Mouse (Mus musculus): ENCODE results near the gene Tecpr2. TPM values are rescaled to one million over a fixed set of nuclear protein-coding genes. Genes with fewer than 3 reads are reported as not detected.
A peak's percentile ranks its signal among the peaks of the same experiment; 100 is the strongest.
"Not testable (repeated sequence)": the region's sequence is repeated elsewhere in the genome, so short reads cannot be mapped to it uniquely, and the experiment has no call there.

Tecpr2 gene
- polyA plus RNA-seq, 1 experiment, result 35.3 TPM

GRCm38 (mm10) chr12:110846191-110846765 is 42.8 kb upstream of the Tecpr2 start:
- Histone ChIP-seq H3K27ac (ENCODE audit: insufficient read depth, low read length) (no peak overlapping the region), H3K4me1 (ENCODE audit: control insufficient read depth, insufficient read depth, low read length) (no peaks in the 10 kb centered on the region), H3K4me3 (ENCODE audit: insufficient read depth, low read length) (no peak overlapping the region)
- no peak for TF ChIP-seq POLR2A (IDR thresholded peaks at IDR 0.05; ENCODE audit: extremely low read depth, insufficient read depth, low read length)
- TF ChIP-seq CTCF (IDR thresholded peaks at IDR 0.05; ENCODE audit: extremely low read depth, insufficient read depth, low read length), result no peak

DNA sequence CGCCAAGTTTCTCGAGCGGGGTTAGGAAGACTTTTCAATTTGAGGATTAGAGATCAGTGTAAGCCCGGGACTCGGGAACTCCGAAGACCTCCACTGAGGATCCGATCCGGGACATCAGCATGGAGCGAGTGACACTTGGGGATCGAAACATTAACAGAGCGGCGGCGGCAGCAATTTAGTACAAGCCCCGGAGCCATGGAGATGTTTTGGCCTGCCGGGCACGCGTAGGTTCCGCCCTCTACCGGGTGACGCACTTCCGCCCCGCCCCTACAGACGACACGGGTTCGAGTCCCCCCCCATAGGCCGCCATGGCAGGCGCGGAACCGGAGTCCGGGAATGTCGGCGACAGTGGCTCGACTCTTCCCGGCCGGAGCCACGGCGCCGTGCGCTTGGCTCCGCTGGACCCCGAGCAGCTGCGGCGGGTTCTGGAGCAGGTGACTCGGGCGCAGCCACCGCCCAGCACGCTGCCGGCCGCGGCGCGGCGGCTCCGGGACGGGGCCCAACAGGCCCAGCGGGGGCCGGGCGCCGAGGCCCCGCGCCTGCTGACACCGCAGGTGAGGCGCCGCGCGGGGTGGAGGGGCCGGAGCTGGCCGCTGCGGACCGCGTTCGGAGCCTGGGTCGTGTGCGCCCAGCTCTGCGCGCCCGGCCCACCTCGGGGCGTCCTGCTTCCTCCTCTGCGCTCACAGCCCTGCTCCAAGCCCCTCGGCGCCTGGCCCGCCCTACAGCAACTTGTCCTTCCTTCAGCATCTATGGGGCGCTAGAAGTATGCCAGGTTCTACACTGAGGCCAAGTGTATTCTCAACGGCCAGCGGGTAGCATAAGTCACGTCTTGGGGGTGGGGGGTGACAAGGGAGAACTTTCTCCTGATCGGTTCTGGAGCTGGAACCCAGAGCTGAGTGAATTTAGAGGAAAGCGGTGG is 38.8 kb upstream of the Tecpr2 start, which contains the start of gene Zfp839:
Gene Zfp839 (plus strand): TSS at position 244 of the 919 bp plus-strand sequence.
- Histone ChIP-seq H3K27ac (ENCODE audit: insufficient read depth, low read length) (peak within 1 kb of the TSS; percentile 43), H3K4me3 (ENCODE audit: insufficient read depth, low read length) (peak within 1 kb of the TSS; percentile 66), H3K4me1 (ENCODE audit: control insufficient read depth, insufficient read depth, low read length) (no peaks in the 10 kb centered on the region)
- TF ChIP-seq POLR2A (IDR thresholded peaks at IDR 0.05; ENCODE audit: extremely low read depth, insufficient read depth, low read length), result peak; percentile 72; the same call in 1 of the 2 replicates
- TF ChIP-seq CTCF (IDR thresholded peaks at IDR 0.05; ENCODE audit: extremely low read depth, insufficient read depth, low read length), result no peak

- Histone ChIP-seq H3K4me1 (ENCODE audit: control insufficient read depth, insufficient read depth, low read length) (no peaks in the 10 kb centered on the region), H3K27ac (ENCODE audit: insufficient read depth, low read length) (no peak overlapping the region)
- no peak for TF ChIP-seq POLR2A (IDR thresholded peaks at IDR 0.05; ENCODE audit: extremely low read depth, insufficient read depth, low read length)
- no peak for TF ChIP-seq CTCF (IDR thresholded peaks at IDR 0.05; ENCODE audit: extremely low read depth, insufficient read depth, low read length)
Measured at GRCm38 (mm10) chr12:110850929-110851256, 38.2 kb upstream of the Tecpr2 start.

DNA sequence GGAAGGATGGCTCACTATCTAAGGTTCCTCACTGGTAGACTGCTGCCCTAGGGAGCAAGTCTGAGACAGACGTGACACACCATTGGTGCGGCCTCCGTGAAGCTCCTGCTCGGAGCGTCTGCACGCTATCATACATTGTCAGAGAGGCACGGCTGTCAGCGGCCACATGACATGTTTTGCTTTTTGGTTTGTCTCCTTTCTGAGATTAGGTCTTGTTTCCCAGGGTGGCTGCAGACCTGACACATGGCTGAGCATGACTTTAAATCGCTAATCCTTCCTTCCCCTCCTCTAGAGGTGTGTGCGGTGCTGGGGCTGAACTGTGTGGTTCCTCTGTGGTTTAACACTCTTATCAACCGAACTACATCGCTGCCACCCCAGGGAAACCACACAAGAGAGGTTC is 37.6 kb upstream of the Tecpr2 start:
- TF ChIP-seq POLR2A (IDR thresholded peaks at IDR 0.05; ENCODE audit: extremely low read depth, insufficient read depth, low read length) (no peak), CTCF (IDR thresholded peaks at IDR 0.05; ENCODE audit: extremely low read depth, insufficient read depth, low read length) (no peak)
- no peak overlapping the region; the same call in 1 of the 2 replicates for H3K4me3 ChIP-seq (ENCODE audit: insufficient read depth, low read length)
- no peaks in the 10 kb centered on the region for H3K4me1 ChIP-seq (ENCODE audit: control insufficient read depth, insufficient read depth, low read length)
- no peak overlapping the region for H3K27ac ChIP-seq (ENCODE audit: insufficient read depth, low read length)

More at GRCm38 (mm10) chr12:110850929-110851256, 38.2 kb upstream of the Tecpr2 start:
- peak overlapping the region; percentile 66 for H3K4me3 ChIP-seq (ENCODE audit: insufficient read depth, low read length)

- H3K4me3 ChIP-seq (ENCODE audit: insufficient read depth, low read length), result no peak overlapping the region
- no peak overlapping the region for H3K27ac ChIP-seq (ENCODE audit: insufficient read depth, low read length)
- TF ChIP-seq POLR2A (IDR thresholded peaks at IDR 0.05; ENCODE audit: extremely low read depth, insufficient read depth, low read length), result no peak
- no peak for TF ChIP-seq CTCF (IDR thresholded peaks at IDR 0.05; ENCODE audit: extremely low read depth, insufficient read depth, low read length)
- no peaks in the 10 kb centered on the region for H3K4me1 ChIP-seq (ENCODE audit: control insufficient read depth, insufficient read depth, low read length)
Measured at GRCm38 (mm10) chr12:110851923-110852322, 37.1 kb upstream of the Tecpr2 start.

- TF ChIP-seq CTCF (IDR thresholded peaks at IDR 0.05; ENCODE audit: extremely low read depth, insufficient read depth, low read length) (no peak), POLR2A (IDR thresholded peaks at IDR 0.05; ENCODE audit: extremely low read depth, insufficient read depth, low read length) (no peak)
- H3K27ac ChIP-seq (ENCODE audit: insufficient read depth, low read length), result no peak overlapping the region
- no peaks in the 10 kb centered on the region for H3K4me1 ChIP-seq (ENCODE audit: control insufficient read depth, insufficient read depth, low read length)
- H3K4me3 ChIP-seq (ENCODE audit: insufficient read depth, low read length), result no peak overlapping the region
Measured at GRCm38 (mm10) chr12:110854786-110855737, 34.0 kb upstream of the Tecpr2 start.

DNA sequence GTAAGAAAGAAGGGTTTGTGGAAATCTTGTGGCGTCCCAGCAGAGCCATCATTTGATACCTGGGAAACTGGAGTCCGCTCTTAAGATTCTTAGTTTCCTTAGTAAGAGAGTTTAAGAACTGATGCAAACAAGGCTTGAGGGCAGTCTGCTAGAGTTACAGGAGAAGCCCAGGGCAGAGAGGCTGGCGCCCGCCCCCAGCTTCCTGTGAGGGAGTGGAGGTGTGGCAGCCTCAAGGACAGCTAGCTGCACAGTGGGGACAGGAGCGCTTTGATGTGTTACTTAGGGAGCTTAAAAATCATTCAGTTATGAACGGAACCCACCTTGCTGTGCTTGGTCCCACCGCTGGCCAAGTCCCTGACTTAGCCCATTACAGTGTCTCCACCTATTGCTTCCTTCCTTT is 31.9 kb upstream of the Tecpr2 start:
- TF ChIP-seq CTCF (IDR thresholded peaks at IDR 0.05; ENCODE audit: extremely low read depth, insufficient read depth, low read length), result no peak
- no peak for TF ChIP-seq POLR2A (IDR thresholded peaks at IDR 0.05; ENCODE audit: extremely low read depth, insufficient read depth, low read length)
- H3K4me1 ChIP-seq (ENCODE audit: control insufficient read depth, insufficient read depth, low read length), result 0 out of 2 replicates have a peak, but pooled peaks cover 2% of the 10 kb centered on the region
- H3K4me3 ChIP-seq (ENCODE audit: insufficient read depth, low read length), result no peak overlapping the region

GRCm38 (mm10) chr12:110858681-110859080 is 30.4 kb upstream of the Tecpr2 start:
- not testable (repeated sequence) for H3K4me3 ChIP-seq (ENCODE audit: insufficient read depth, low read length); H3K27ac ChIP-seq (ENCODE audit: insufficient read depth, low read length); H3K4me1 ChIP-seq (ENCODE audit: control insufficient read depth, insufficient read depth, low read length)

More for the DNA sequence above, 31.9 kb upstream of the Tecpr2 start:
- no peak overlapping the region for H3K27ac ChIP-seq (ENCODE audit: insufficient read depth, low read length)

DNA sequence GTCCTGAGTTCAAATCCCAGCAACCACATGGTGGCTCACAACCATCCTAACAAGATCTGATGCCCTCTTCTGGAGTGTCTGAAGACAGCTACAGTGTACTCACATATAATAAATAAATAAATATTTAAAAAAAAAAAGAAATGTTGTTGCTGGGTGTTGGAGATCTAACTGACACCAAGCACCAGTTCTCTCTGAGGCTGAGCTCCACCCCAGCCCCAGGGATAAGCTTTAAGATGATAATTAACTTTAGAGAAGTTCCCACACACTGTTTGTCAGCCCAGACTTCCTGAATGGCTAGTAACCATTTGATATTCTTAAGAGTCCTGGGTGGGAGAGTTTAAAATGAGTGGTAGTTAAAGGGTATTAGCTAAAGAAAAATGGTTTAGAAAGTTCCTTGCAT is 28.8 kb upstream of the Tecpr2 start:
- Histone ChIP-seq H3K27ac (ENCODE audit: insufficient read depth, low read length) (no peak overlapping the region), H3K4me3 (ENCODE audit: insufficient read depth, low read length) (no peak overlapping the region), H3K4me1 (ENCODE audit: control insufficient read depth, insufficient read depth, low read length) (peaks cover 6% of the 10 kb centered on the region)
- no peak for TF ChIP-seq CTCF (IDR thresholded peaks at IDR 0.05; ENCODE audit: extremely low read depth, insufficient read depth, low read length)
- TF ChIP-seq POLR2A (IDR thresholded peaks at IDR 0.05; ENCODE audit: extremely low read depth, insufficient read depth, low read length), result no peak

Data from cortical plate, adult 2 months (tissue).